Mouse (Mus musculus) T-helper 1 cell (primary cell): Measurements from ENCODE around the gene AU022751.
"Not testable (repeated sequence)": the region's sequence is repeated elsewhere in the genome, so short reads cannot be mapped to it uniquely, and the experiment has no call there.

Experiments used
- in situ Hi-C: fragments of 300-600 bp; cut with MboI, MseI; formaldehyde crosslinking; loops from one replicate; pipeline ENCODE4 v1.15.1; 2025; ENCODE audit warnings: high pct_unique_total_duplicates

The AU022751 gene

GRCm38 (mm10) chrX:6082954-6083680 is at the start of gene AU022751:
Gene AU022751, minus strand, starts transcription at chrX:6083419.
- in situ Hi-C loops, result no loop called here

GRCm38 (mm10) chrX:6091996-6092757 is 9.0 kb upstream of the AU022751 start:
- in situ Hi-C loops, result no loop called here

GRCm38 (mm10) chrX:6091547-6091946 is 8.3 kb upstream of the AU022751 start:
- in situ Hi-C loops, result no loop called here

GRCm38 (mm10) chrX:6061563-6061962 is 21.7 kb downstream of the AU022751 start:
- in situ Hi-C loops, result no loop called here

- in situ Hi-C loops, result not testable (repeated sequence)
Observed at GRCm38 (mm10) chrX:6047936-6048614, 35.1 kb downstream of the AU022751 start.

GRCm38 (mm10) chrX:6047066-6047935 is 35.9 kb downstream of the AU022751 start, which contains the start of gene Nudt11:
Gene Nudt11, plus strand, starts transcription at chrX:6047453.
- in situ Hi-C loops, result not testable (repeated sequence)
